Mouse (Mus musculus): ENCODE measurements around the gene Zfp536. TPM values are rescaled to one million over a fixed set of nuclear protein-coding genes. Genes with fewer than 3 reads are reported as not detected.

The Zfp536 gene
- polyA plus RNA-seq, 1 experiment: not detected

DNA sequence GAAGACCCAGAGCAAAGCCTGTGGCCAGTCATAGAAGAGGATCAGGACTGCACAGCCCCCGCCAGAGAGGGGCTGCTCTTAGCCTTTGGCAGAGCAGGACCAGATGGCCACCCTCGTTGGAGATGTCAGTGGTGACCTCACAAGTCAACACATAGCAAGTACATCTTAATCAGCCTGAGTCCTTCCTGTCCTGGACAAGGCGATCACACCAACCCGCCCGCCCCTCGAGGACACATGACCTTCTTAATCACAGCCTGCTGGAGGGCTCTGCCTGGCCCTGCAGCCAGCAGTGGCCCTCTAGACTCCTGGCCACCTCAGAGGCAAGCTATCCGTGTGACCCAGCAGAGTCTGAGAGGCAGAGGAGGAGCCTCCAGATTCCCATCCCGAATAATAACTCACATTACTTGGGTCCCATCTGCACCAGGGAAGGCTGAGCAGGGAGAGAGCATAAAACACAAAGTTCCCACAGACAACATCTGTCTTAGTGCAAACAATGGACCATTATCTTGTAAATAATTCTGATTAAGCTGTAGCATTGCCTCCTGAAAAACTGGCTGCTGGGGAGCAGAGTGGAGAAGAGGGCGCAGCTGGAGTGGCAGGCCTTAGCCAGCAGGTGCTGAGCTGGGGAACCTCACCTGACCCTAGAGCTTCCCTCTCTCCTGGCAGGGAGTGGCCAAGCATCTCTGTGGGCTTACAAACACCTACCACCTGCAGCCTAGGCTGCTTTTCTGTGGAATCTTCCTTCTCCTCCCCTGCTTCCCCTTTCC is 306.8 kb downstream of the Zfp536 start:
- no peaks in the 10 kb centered on the region for H3K79me2 ChIP-seq (ENCODE audit: control insufficient read depth, insufficient read depth)
- H3ac ChIP-seq (ENCODE audit: control insufficient read depth, insufficient read length): no peak overlapping the region
- no peak overlapping the region for H3K4me2 ChIP-seq (ENCODE audit: low read depth)
- H3K4me3 ChIP-seq: no peak overlapping the region
- no peaks in the 10 kb centered on the region for H3K36me3 ChIP-seq (ENCODE audit: control insufficient read depth, insufficient read depth)
- TF ChIP-seq POLR2AphosphoS2 (IDR thresholded peaks at IDR 0.05; ENCODE audit: insufficient read length, low read depth): no peak
- no peak for TF ChIP-seq USF1 (IDR thresholded peaks at IDR 0.05; ENCODE audit: low read depth)
- no peak for TF ChIP-seq MYOG (IDR thresholded peaks at IDR 0.05; ENCODE audit: control insufficient read depth in 1 of 3, insufficient read depth in 1 of 3, insufficient read length in 2 of 3, low read depth in 2 of 3)
- TF ChIP-seq TCF12 (IDR thresholded peaks at IDR 0.05; ENCODE audit: insufficient read depth, poor library complexity, severe bottlenecking): no peak
- TF ChIP-seq MAX (IDR thresholded peaks at IDR 0.05; ENCODE audit: low read depth): no peak
- no peak for TF ChIP-seq REST (IDR thresholded peaks at IDR 0.05; ENCODE audit: insufficient read depth, insufficient read length)
- no peak for TF ChIP-seq MYOD1 (IDR thresholded peaks at IDR 0.05; ENCODE audit: control insufficient read depth in 1 of 3, insufficient read length in 2 of 3, low read depth in 2 of 3)
- no peak for TF ChIP-seq POLR2A (IDR thresholded peaks at IDR 0.05; ENCODE audit: insufficient read length, low read depth)
- TF ChIP-seq E2F4 (IDR thresholded peaks at IDR 0.05; ENCODE audit: insufficient read depth): no peak
- TF ChIP-seq TCF3 (IDR thresholded peaks at IDR 0.05; ENCODE audit: insufficient read length, low read depth): no peak
- no peak for TF ChIP-seq CEBPB (IDR thresholded peaks at IDR 0.05; ENCODE audit: insufficient read depth, poor library complexity, severe bottlenecking)
- no peak for TF ChIP-seq SRF (IDR thresholded peaks at IDR 0.05; ENCODE audit: control insufficient read depth, insufficient read length, low read depth)
- H3K27me3 ChIP-seq (ENCODE audit: control insufficient read depth, insufficient read depth, insufficient read length): peaks cover 4% of the 10 kb centered on the region

DNA sequence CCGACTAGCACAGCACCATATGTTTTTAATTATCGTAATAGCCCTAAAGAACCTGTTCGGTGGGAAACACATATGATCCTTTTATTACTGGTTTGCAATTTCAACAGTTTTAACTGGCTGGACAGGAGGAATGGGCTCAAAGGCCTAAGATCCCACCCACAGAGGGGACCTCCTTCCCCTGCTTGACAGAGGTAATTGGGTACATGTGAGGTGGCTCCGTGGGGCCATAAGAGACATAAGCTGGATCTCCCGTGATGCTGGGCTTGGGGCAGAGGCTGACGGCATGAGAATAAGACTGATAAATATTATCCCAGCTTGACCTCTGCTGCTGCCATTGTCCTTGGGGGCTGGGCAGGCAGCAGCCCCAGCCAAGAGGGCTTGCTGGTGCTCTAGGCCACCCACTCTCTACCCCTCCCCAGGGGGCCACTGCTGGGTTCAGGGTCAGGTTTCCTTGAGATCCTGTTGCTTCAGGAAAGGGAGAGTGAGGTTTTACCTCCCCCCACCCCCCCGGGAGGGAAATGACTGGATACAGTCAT is 309.2 kb downstream of the Zfp536 start:
- Histone ChIP-seq H3ac (ENCODE audit: control insufficient read depth, insufficient read length) (no peak overlapping the region), H3K36me3 (ENCODE audit: control insufficient read depth, insufficient read depth) (no peaks in the 10 kb centered on the region), H3K27me3 (ENCODE audit: control insufficient read depth, insufficient read depth, insufficient read length) (peaks cover 4% of the 10 kb centered on the region), H3K79me2 (ENCODE audit: control insufficient read depth, insufficient read depth) (no peaks in the 10 kb centered on the region), H3K4me3 (no peak overlapping the region), H3K4me2 (ENCODE audit: low read depth) (no peak overlapping the region)
- TF ChIP-seq SRF (IDR thresholded peaks at IDR 0.05; ENCODE audit: control insufficient read depth, insufficient read length, low read depth) (no peak), E2F4 (IDR thresholded peaks at IDR 0.05; ENCODE audit: insufficient read depth) (no peak)

DNA sequence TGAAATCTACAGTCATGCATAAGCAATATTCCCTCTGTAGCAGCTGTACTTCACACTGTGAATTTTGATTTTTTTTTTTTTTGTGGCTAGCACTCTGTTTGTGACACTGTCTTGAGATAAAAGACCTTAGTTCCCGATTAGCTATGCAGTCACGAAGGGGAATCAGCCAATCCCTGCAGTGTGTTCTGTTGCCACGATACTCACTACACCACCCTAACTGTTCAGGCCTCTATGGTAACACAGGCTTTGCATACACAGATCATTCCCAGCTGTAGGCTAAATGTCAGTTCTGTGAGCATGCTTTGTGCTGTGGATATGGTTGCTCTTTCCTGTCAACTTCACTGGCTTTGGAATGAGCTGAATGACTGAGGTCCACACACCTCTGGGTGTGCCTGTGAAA is 325.9 kb downstream of the Zfp536 start:
- Histone ChIP-seq H3K79me2 (ENCODE audit: control insufficient read depth, insufficient read depth) (no peaks in the 10 kb centered on the region), H3K27me3 (ENCODE audit: control insufficient read depth, insufficient read depth, insufficient read length) (no peaks in the 10 kb centered on the region), H3K36me3 (ENCODE audit: control insufficient read depth, insufficient read depth) (no peaks in the 10 kb centered on the region), H3ac (ENCODE audit: control insufficient read depth, insufficient read length) (no peak overlapping the region), H3K4me3 (no peak overlapping the region), H3K4me2 (ENCODE audit: low read depth) (no peak overlapping the region)
- no peak for TF ChIP-seq MYOD1 (IDR thresholded peaks at IDR 0.05; ENCODE audit: control insufficient read depth in 1 of 3, insufficient read length in 2 of 3, low read depth in 2 of 3)
- no peak for TF ChIP-seq SRF (IDR thresholded peaks at IDR 0.05; ENCODE audit: control insufficient read depth, insufficient read length, low read depth)
- TF ChIP-seq MAX (IDR thresholded peaks at IDR 0.05; ENCODE audit: low read depth): no peak
- TF ChIP-seq REST (IDR thresholded peaks at IDR 0.05; ENCODE audit: insufficient read depth, insufficient read length): no peak
- no peak for TF ChIP-seq TCF3 (IDR thresholded peaks at IDR 0.05; ENCODE audit: insufficient read length, low read depth)
- TF ChIP-seq POLR2A (IDR thresholded peaks at IDR 0.05; ENCODE audit: insufficient read length, low read depth): no peak
- no peak for TF ChIP-seq E2F4 (IDR thresholded peaks at IDR 0.05; ENCODE audit: insufficient read depth)
- TF ChIP-seq TCF12 (IDR thresholded peaks at IDR 0.05; ENCODE audit: insufficient read depth, poor library complexity, severe bottlenecking): no peak
- TF ChIP-seq POLR2AphosphoS2 (IDR thresholded peaks at IDR 0.05; ENCODE audit: insufficient read length, low read depth): no peak
- TF ChIP-seq MYOG (IDR thresholded peaks at IDR 0.05; ENCODE audit: control insufficient read depth in 1 of 3, insufficient read depth in 1 of 3, insufficient read length in 2 of 3, low read depth in 2 of 3): no peak
- TF ChIP-seq USF1 (IDR thresholded peaks at IDR 0.05; ENCODE audit: low read depth): no peak
- TF ChIP-seq CEBPB (IDR thresholded peaks at IDR 0.05; ENCODE audit: insufficient read depth, poor library complexity, severe bottlenecking): no peak

DNA sequence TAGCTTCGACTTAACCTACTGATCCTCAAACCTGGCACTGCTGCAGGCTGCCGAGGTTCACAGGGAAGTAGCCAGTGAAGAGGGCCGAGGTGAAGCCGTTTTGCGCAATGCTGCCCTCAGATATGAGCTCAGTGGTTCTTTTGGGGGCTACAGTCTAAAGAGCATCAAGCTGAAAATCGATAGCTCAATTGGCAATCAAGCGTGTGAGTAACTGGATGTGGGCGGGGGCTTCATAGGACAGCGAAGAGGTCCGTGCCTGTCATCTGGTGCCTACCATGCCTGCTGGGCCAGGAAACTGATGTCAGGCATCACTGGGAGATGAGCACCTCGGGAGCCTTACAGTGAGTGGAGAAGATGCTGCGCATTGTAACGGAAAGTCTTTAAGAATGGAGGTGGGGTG is 333.5 kb downstream of the Zfp536 start:
- TF ChIP-seq MYOG (IDR thresholded peaks at IDR 0.05; ENCODE audit: control insufficient read depth in 1 of 3, insufficient read depth in 1 of 3, insufficient read length in 2 of 3, low read depth in 2 of 3) (no peak), CEBPB (IDR thresholded peaks at IDR 0.05; ENCODE audit: insufficient read depth, poor library complexity, severe bottlenecking) (no peak), MYOD1 (IDR thresholded peaks at IDR 0.05; ENCODE audit: control insufficient read depth in 1 of 3, insufficient read length in 2 of 3, low read depth in 2 of 3) (no peak), E2F4 (IDR thresholded peaks at IDR 0.05; ENCODE audit: insufficient read depth) (no peak), SRF (IDR thresholded peaks at IDR 0.05; ENCODE audit: control insufficient read depth, insufficient read length, low read depth) (no peak), TCF12 (IDR thresholded peaks at IDR 0.05; ENCODE audit: insufficient read depth, poor library complexity, severe bottlenecking) (no peak), POLR2A (IDR thresholded peaks at IDR 0.05; ENCODE audit: insufficient read length, low read depth) (no peak), MAX (IDR thresholded peaks at IDR 0.05; ENCODE audit: low read depth) (no peak), REST (IDR thresholded peaks at IDR 0.05; ENCODE audit: insufficient read depth, insufficient read length) (no peak), USF1 (IDR thresholded peaks at IDR 0.05; ENCODE audit: low read depth) (no peak), POLR2AphosphoS2 (IDR thresholded peaks at IDR 0.05; ENCODE audit: insufficient read length, low read depth) (no peak), TCF3 (IDR thresholded peaks at IDR 0.05; ENCODE audit: insufficient read length, low read depth) (no peak)
- Histone ChIP-seq H3K36me3 (ENCODE audit: control insufficient read depth, insufficient read depth) (no peaks in the 10 kb centered on the region), H3K4me2 (ENCODE audit: low read depth) (no peak overlapping the region), H3K27me3 (ENCODE audit: control insufficient read depth, insufficient read depth, insufficient read length) (peaks cover 11% of the 10 kb centered on the region), H3ac (ENCODE audit: control insufficient read depth, insufficient read length) (no peak overlapping the region), H3K4me3 (no peak overlapping the region), H3K79me2 (ENCODE audit: control insufficient read depth, insufficient read depth) (no peaks in the 10 kb centered on the region)
